Mouse (Mus musculus) inflammation-experienced regulatory T-cells, adult 6 months (primary cell): ENCODE results near the gene Tnfrsf9. TPM values are rescaled to one million over a fixed set of nuclear protein-coding genes. Genes with fewer than 3 reads are reported as not detected.

Experiments
- ATAC-seq: one replicate; pipeline ENCODE4 v1.8.0; 2017
- polyA plus RNA-seq, 3 experiments: library from polyadenylated mRNA; unstranded; fragments of 100-300 nt; shearing (Covaris generic); gene quantifications; one replicate each; pipeline ENCODE4 v1.2.1; 2017

The Tnfrsf9 gene
- polyA plus RNA-seq, 3 experiments from 2014 or later = 101 to 158 (median 156) TPM

DNA sequence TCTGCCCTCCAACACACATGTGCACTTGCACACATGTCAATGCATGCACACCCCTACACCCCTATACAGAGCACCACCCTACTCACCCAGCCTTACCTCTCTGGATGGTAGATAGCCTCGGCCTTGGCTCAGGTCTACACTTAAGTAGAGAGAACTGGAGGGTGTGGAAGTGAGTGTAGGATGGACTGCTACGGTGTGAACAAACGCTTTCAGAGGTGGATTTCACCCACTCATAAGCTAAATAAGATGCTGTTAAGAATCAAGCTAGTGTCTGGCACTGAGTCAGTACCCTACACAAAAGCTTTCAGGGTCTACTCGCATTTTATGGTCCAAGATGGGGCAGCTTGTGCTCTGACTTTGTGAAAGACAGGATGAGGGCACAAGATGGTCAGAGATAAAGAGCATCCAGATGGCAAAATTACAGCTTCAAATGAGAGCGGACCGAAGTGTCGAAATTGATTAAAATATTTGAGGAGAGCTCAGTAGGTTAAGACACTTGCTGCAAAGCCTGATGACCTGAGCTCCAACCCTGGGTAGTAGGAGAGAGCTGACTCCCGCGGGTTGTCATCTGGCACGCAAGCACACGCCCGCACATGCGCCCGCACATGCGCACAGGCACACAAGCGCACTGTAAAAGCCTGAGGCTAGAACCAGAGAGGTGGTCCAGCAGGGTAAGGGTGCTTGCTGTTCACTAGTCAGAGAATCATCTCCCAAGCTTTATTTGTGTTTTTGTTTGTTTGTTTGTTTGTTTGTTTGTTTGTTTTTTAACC lies 23.1 kb downstream of the Tnfrsf9 start:
- peak; percentile 30 for ATAC-seq

DNA sequence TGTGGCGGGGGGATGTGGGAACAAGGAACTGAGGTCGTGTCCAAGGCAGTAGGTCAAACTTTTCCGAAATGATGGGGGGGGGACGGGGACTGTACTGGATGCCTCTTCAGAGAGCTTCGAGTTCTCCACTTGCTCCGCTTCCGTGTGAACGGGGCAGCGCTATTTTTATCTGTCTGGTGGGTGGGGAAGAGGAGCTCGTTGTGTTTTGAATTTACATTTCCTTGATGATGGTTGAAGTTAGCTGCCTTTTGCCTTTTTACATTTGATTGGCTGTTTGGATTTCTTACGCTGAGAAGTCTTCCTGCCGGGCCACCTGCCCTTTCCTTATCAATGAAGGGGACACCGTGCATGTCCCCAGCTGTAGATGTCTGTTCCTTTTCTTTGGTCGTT lies 23.7 kb downstream of the Tnfrsf9 start:
- peak; percentile 59 for ATAC-seq

DNA sequence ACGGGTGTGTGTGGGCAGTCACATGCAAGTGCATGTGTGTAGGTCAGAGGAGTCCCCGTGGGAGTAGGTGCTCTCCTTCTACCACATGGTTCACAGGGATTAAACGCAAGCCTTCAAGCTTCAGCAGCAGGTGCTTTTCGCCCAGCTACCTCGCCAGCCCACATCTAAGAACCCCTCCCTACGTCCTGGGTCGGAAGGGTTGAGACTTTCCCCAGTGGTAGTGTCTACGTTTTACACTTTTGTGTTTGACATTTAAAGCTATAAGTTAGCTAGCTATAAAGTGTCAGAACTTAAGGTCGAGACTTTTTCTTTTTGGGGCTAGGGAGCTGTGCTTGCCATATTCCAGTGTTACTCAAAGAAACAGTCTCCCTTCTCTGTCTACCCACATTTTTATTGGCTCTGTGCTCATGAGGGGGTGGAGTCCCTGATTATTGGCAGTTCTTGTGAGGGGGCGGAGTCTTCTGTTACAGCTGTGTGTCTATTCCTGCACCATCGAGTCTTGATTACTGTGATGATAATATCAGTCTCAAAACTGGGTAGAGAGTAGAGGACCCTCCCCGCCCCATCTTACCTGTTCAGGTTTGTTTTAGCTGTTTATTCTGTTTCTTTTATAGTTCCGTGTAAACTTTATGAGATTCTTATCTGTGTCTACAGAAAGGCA lies 25.8 kb downstream of the Tnfrsf9 start:
- peak; percentile 87 for ATAC-seq

DNA sequence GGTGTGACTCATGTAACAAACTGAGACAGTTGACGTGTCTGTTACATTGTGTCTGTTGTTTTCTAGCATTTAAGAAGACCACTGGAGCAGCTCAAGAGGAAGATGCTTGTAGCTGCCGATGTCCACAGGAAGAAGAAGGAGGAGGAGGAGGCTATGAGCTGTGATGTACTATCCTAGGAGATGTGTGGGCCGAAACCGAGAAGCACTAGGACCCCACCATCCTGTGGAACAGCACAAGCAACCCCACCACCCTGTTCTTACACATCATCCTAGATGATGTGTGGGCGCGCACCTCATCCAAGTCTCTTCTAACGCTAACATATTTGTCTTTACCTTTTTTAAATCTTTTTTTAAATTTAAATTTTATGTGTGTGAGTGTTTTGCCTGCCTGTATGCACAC lies 30.3 kb downstream of the Tnfrsf9 start:
- ATAC-seq = no peak

DNA sequence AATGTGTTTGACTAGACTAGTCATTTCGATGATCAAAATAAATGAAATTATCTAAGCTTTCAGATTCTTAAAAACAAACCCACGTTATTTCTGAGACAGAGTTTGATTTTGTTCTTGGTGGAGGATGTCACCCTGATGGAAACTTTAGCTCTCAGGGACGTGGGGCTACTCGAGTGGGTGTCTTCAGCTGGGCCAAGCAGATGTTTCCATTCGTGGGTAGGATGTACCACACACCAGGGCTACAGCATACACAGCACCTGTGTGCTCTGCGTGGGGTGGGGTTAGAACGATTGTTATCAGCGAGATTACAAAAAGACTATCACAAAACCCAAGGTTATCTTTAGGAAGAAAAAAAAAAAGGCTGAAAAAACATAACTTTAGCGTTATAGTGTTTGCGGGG lies 36.6 kb downstream of the Tnfrsf9 start:
- peak; percentile 90 for ATAC-seq

DNA sequence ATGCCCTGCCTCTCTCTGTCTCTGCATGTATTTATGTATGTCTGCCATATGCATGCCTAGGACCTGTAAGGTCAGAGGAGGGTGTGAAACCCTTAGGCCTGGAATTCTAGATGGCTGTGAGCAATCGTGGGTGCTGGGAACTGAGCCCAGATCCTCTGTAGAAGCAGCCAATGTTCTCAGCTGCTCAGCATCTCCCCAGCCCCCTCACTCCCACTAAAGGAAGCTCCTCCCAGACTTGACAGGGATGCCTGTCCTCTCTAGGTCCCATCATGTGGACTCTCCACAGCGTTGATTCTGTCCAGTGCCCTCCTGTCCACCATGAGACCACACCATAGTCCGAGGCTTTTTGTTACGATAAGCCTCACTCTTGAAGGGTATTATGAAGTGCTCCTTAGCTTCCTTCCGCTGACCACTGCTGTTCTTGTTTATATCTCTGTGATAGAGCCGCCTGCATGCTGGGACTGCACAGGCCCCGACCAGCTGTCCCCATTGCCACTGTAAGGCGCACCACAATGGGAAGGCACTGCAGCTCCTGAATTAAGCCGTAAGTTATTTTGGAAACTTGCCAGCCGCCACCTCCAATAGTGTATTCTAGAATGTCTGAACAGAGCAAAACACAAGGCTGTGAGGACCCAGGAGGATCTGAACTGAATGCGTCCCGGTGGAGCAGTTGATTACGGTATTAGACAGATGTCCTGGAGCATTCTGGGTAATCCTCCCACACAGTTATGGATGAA lies 42.2 kb downstream of the Tnfrsf9 start:
- no peak for ATAC-seq

DNA sequence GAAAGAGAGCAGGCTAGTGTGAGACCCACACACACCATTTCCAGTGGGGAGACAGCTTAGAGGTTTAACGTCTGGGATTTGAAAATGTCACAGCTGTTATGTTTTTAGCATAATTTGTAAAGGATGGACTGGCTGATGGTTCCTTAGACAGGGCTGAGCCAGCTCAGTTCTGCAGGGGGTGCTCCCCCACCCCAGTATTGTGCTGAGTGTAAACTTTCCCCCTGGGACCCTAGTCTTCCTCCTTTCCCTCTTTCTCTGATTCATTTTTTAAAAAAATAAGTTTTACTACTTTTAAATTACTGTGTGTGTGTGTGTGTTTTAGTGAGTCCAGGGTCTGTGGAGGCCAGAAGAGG lies 42.7 kb downstream of the Tnfrsf9 start:
- ATAC-seq = no peak

DNA sequence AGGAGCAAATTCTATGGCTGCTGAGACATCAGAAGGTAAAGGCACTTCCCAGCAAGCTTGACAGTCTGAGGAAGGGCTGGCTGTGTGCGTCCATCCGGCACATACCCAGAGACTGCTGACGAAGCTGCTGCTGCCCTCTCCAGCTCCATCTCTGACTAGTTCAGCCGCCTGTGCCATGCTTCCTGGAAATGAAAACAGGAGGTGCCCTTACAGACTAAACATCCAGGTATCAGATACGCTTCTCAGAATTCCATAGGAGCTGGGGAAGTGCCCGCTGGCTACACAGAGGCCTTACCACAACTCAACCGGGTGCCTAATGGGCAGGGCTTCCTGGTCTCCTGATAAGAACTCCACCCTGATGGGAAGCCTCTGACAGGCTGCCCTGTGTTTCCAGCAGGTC lies 44.2 kb downstream of the Tnfrsf9 start:
- ATAC-seq = no peak

DNA sequence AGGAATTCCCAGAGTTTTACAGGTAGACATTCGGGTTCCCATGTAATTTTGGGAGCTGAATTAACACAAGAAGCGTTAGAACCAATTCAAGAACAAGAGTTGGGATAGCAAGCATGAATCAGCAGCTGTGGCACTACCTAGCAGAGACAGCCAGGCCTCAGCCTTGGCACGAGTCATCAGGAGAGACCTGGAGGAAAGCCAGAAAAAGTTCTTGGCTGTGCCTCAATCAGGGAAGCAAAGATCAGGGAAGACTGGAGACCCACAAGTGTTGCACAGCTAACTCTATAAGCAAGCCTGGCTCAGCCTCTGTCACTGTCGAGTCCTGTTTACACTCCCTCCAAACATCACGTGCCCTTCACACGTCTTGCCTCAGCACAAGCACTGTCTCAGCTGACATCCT lies 47.9 kb downstream of the Tnfrsf9 start:
- no peak for ATAC-seq

DNA sequence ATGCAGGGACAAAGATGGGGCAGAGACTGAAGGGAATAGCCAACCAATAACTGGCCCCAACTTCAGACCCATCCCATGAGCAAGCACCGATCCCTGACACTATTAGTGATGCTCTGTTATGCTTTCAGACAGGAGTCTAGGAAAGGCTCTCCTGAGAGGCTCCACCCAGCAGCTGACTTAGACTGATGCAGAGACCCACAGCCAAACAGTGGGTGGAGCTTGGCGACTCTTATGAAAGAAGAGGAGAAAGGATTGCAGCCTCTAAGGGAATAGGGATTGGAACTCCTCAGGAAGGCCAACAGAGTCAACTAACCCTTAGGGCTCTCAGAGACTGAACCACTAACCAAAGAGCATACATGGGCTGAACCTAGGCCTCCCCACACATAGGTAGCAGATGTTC lies 49.3 kb downstream of the Tnfrsf9 start:
- no peak for ATAC-seq

DNA sequence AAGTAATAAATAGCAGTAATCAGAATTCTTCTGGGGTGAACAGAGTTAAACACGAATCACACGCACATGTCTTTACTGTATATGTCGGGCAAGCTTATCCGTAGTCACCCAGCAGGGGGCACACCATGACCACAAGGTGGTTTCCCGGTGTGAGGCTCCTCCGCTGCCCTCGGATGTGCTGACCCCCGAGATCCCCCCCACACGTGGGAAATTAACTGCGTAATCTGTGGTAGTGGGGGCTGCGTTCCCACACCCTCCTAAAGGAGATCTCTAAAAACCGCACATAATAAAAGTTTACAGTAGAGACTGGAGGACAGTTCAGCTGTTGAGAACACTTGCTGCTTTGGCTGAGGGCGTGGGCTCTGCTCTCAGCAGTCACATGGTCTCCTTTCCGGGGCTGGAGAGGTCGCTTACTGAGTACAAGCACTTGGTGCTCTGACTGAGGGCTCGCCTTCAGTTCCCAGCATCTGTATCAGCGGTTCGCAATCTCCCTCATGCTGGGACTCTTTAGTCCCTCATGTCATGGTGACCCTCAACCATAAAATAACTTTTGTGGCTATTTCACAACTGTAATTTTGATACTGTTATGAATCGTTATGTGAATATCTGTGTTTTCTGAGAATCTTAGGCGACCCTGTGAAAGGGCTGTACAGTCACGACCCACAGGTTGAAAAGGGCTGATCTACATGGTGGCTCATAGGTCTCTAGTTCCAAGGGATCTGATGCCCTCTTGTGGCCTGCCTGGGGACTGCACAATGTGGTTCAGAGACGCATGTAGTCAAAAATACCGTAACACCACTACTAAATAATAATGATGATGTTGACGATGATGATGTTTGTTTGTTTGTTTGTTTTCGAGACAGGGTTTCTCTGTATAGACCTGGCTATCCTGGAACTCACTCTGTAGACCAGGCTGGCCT lies 50.5 kb downstream of the Tnfrsf9 start:
- ATAC-seq = peak; percentile 86

DNA sequence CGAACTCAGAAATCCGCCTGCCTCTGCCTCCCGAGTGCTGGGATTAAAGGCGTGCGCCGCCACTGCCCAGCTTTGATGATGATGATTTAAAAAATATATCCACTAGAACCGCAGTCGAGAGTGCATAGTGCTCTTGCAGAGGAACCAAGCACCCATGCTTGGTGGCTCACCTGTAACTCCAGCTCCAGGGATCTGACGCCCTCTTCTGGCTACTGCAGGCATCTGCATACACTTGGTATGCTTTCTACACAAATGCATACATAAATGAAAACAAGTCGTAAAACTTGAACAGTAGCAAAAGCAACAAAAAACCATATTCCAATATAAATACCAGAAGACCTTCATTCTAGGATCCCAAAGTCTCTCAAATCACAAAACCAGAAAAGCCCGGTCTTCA lies 51.2 kb downstream of the Tnfrsf9 start:
- no peak for ATAC-seq

DNA sequence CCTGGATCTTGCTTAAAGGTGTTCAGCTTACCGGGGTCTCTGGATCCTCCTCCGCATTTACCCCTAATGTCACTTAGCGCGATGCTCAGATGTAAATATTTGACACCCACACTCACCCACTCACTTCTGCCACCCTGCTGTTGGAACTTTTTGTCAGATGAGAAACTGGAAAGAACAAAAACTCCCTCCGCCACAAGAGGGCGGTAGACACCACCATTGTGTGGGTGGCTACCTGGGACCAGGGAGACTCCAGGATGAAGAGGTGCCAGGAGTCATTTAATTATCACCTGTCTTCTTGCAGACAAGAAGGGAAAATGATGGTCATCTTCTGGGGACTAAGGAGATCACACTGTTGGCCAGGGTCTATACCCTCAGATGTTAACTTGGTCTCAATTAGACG lies 52.2 kb downstream of the Tnfrsf9 start:
- ATAC-seq = no peak

DNA sequence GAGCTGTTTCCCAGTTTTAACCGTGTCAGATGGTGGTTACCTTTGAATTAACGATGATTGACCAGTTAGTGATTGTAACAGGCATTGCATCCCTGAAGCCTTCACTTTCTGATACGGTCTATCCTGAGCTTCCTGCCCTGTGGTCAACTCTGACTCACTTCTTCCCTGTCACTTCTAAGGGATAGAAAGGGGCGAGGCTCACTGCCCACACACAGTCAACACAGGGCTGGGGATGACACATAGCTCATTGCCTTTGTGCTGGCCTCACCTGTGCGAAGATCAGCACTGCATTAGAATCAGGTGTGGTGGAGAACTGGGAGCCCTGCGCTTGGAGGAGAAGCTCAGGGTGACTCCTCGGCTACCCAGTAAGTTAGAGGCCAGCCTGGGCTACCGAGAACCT lies 54.6 kb downstream of the Tnfrsf9 start:
- ATAC-seq = no peak

DNA sequence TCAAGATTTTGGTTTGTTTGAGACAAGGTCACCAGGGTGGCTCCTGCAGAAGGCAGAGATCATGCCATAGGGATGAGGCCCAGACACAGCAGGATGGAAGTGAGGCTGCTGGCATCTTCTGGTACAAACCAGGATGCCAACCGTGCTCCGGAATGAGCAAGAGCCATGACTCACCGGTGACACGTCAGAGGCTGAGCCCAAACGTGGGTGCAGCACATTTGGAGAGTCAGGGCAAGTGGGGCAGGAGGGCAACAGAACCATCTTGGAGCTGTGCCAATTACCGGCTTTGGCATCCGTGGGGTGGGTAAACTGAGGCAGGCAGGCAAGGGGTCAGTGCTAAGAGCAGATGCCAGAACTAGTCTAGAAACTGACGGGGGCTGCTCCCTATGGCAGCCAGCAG lies 58.9 kb downstream of the Tnfrsf9 start:
- no peak for ATAC-seq

DNA sequence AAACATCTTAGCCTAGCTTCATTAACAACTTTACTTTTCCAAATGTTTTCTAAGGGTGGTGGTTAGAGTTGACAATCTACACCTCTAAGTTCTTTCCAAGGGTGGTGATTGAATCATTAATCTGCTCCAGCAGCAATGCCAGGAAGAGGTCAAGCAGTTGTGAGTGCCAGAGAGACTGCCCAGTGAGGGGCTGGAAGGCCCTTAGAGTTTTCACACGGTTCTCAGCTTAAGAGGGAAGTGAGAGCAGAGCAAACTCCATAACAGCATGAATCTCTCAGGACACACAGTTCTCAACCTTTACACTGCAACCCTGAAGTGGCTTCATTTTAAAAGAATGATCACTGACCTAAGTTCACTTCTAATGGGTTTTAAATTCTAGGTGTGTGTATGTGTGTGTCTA lies 60.8 kb downstream of the Tnfrsf9 start:
- no peak for ATAC-seq

DNA sequence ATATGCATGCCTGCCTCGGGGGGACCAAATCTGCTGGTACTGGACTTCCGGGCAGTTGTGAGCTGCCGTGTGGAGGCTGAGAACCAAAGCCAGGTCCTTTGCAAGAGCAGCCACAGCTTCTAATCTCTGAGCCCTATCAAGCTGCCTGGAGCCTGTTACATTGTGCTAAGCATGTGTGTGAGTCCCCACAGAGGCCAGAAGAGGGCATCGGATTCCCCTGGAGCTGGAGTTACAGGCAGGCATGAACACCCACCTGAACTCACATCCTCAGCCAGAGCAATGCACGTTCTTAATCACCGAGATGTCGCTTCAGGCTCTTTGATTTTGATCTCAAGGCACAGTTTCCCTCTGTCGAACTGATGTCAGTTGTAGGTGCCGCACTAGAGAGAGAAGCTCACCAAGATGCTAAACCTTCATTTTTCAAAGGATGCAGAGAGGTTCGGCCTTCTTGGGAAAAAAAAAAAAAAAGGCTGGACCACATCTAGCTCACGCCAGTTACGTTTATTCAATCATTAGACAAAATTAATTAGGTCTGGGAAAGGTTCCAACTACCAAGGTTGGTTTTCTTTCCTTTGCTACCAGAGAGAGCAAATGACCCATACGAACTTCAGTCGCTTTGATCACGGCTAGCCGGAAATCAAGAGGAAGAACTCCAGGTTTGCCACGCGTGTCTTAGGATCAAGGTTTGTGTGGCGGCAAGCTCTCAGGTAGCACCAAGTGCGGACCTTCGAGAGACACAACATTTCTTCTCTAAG lies 64.0 kb downstream of the Tnfrsf9 start:
- ATAC-seq = no peak

DNA sequence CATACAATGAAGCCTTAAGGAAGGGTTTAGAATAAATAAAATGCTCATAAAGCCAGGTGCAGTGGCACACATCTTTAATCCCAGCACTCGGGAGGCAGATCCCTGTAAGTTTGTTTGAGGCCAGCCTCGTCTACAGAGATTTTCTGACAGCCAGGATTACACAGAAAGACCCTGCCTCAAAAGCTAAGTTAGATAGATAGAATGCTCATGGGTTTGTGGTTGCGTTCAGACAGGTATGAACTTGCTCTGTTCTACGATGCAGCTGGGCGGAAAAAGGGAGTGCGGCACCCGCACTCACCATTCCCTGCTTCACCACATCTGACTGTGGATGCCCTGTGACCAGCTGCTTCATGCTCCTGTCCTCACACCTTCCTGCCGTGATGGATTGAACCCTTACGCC lies 65.1 kb downstream of the Tnfrsf9 start:
- ATAC-seq = no peak

DNA sequence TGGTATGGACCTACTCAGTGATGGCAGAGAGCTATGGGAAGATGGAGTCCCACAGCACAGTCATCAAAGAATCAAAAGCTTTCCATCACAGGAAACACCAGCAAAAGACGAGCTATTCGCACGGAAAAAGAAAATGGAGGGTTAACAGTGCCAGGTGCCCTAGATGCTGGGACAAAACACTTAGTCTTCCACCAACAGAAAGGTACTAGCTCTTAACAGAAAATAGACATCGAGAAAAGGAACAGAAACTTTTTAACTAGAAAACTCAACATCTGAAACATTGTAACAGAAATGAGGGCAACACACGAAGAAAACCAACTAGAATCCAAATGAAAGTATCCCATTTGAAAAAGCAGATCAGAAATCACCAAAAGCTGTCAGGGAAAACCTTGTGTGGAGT lies 65.8 kb downstream of the Tnfrsf9 start:
- no peak for ATAC-seq

DNA sequence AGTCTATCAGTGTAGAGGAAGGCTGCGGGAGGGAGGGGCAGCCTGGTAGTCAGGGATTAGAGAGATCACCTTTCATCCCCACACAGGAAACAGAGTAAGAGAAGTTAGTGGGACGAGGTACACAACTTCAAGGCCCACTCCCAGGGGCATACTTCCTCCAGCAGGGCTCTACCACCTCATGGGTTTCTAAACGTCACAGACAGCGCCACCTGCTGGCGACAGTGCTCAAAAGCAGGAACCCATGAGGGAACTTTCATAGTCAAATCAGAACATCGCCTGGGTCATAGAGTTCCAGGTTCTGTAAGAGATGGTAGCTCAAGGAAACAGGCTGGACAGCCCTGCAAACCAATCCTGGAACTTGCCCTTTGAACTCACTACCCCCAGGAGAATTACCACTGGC lies 75.8 kb downstream of the Tnfrsf9 start:
- no peak for ATAC-seq
